Mouse (Mus musculus) adipose tissue, adult 10 weeks (tissue): Measurements from ENCODE around the gene Creb5. TPM values are rescaled to one million over a fixed set of nuclear protein-coding genes. Genes with fewer than 3 reads are reported as not detected.

Source experiments
- polyA plus RNA-seq: library from polyadenylated mRNA; stranded (reverse); fragments of 350-450 nt; fragmentation: Illumina TruSeq; extraction: RNeasy Lipid Tissue Mini Kit (QIAGEN cat#74804); gene quantifications from one replicate; pipeline ENCODE4 v1.2.3, GENCODE M21; 2014; ENCODE audit warnings: low read depth, low replicate concordance

Creb5 gene
- polyA plus RNA-seq: 2.3 TPM

GRCm38 (mm10) chr6:53287038-53287561 lies at the start of gene Creb5:
Creb5 (plus strand) TSS chr6:53287270.

Other genes starting within 250 kb of the Creb5 start
- gene Jazf1, start 218.6 kb upstream of the Creb5 start, polyA plus RNA-seq: 6.5 TPM